Mouse (Mus musculus) heart, adult 2 months (tissue): Measurements from ENCODE around the gene Tex48. TPM values are rescaled to one million over a fixed set of nuclear protein-coding genes. Genes with fewer than 3 reads are reported as not detected.

Experiments used
- DNase-seq, 2 experiments: peaks; one replicate each; pipeline ENCODE4 v3.0.0; 2021
- H3K27ac ChIP-seq: fragments of 200-600 bp; 2 replicates; pipeline ENCODE4 v1.8.1; 2022
- H3K27me3 ChIP-seq: fragments of 200-500 bp; 2 replicates; pipeline ENCODE4 v1.6.1; 2012; ENCODE audit warnings: mild to moderate bottlenecking, low read length, inconsistent platforms, mixed read lengths; ENCODE audit not compliant: control insufficient read depth, insufficient read depth
- H3K36me3 ChIP-seq: fragments of 200-500 bp; 2 replicates; pipeline ENCODE4 v1.6.1; 2012; ENCODE audit warnings: low read length, inconsistent platforms; ENCODE audit not compliant: control insufficient read depth, insufficient read depth
- H3K4me1 ChIP-seq: fragments of 200-500 bp; 2 replicates; pipeline ENCODE4 v1.6.1; 2011; ENCODE audit warnings: low read length; ENCODE audit not compliant: control insufficient read depth, insufficient read depth
- H3K4me3 ChIP-seq: fragments of 200-600 bp; 2 replicates; pipeline ENCODE4 v1.8.1; 2022
- H3K79me2 ChIP-seq: fragments of 200-500 bp; replicated peaks from 2 replicates; pipeline ENCODE4 v1.6.1; 2012; ENCODE audit warnings: mild to moderate bottlenecking, inconsistent platforms, low read length, moderate library complexity, mixed read lengths; ENCODE audit not compliant: control insufficient read depth, insufficient read depth
- H3K9ac ChIP-seq: fragments of 200-500 bp; 2 replicates; pipeline ENCODE4 v1.6.1; 2012; ENCODE audit warnings: low read depth, mild to moderate bottlenecking, control low read depth, inconsistent platforms, low read length, mixed read lengths
- CTCF ChIP-seq: fragments of 200-600 bp; IDR thresholded peaks from 2 replicates; pipeline ENCODE4 v1.8.1; 2022; ENCODE audit warnings: antibody characterized with exemption, mild to moderate bottlenecking, moderate library complexity
- EP300 ChIP-seq: fragments of 200-500 bp; IDR thresholded peaks from 2 replicates; pipeline ENCODE4 v1.6.1; 2011; ENCODE audit warnings: low read depth, low read length, control low read depth; ENCODE audit not compliant: insufficient read depth
- POLR2A ChIP-seq: fragments of 200-500 bp; IDR thresholded peaks from 2 replicates; pipeline ENCODE4 v1.6.1; 2011; ENCODE audit warnings: mild to moderate bottlenecking, low read depth, low read length, control low read depth; ENCODE audit not compliant: insufficient read depth
- whole genome bisulfite sequencing: fragments of 180-500 bp; shearing (Covaris S2); methylation state at CpG from one replicate; pipeline ENCODE4 v1.1.7; 2018; 5-methylcytosine and 5-hydroxymethylcytosine counted together
- intact Hi-C: fragments of 180-260 bp; cut with DNase I; formaldehyde crosslinking; loops from one replicate; pipeline ENCODE4 v1.15.1; 2025
- polyA plus RNA-seq: library from polyadenylated mRNA; depleted of rRNA; stranded (reverse); fragments of >200 nt; gene quantifications from 2 replicates; pipeline ENCODE4 v1.2.3, GENCODE M21; 2012
- total RNA-seq, 2 experiments: library from RNA; stranded (reverse); gene quantifications; 2 replicates each; pipeline ENCODE4 v1.2.3; 2021

Tex48 gene
- total and polyA plus RNA-seq, 3 experiments: not detected

GRCm38 (mm10) chr4:63605545-63605944 is 16.7 kb downstream of the Tex48 start:
- Histone ChIP-seq H3K27me3 (no peaks in the 10 kb centered on the region), H3K79me2 (no peaks in the 10 kb centered on the region), H3K27ac (peak overlapping the region; percentile 75), H3K4me3 (no peak overlapping the region), H3K9ac (no peak overlapping the region), H3K36me3 (no peaks in the 10 kb centered on the region; the same call in 1 of the 2 replicates), H3K4me1 (peaks cover 2% of the 10 kb centered on the region; the same call in 1 of the 2 replicates)
- no peak for TF ChIP-seq POLR2A
- peak; percentile 91 for TF ChIP-seq EP300
- TF ChIP-seq CTCF: no peak
- intact Hi-C loops: loop anchor here (5.0 kb wide), 1 partner anchor 93 kb away; no protein-coding TSS in a partner anchor
- DNase-seq: peak in 1 of 2 experiments; percentile 59
- whole genome bisulfite sequencing: 59% methylated on average over 3 of the region's 3 CpGs

GRCm38 (mm10) chr4:63604945-63605344 is 17.3 kb downstream of the Tex48 start, which contains the start of gene Gm11213:
Gm11213 (minus strand) TSS chr4:63605261.
- no peak for DNase-seq
- intact Hi-C loops: loop anchor here (5.0 kb wide), 1 partner anchor 93 kb away; no protein-coding TSS in a partner anchor
- no peaks in the 10 kb centered on the region for H3K27me3 ChIP-seq
- peak within 1 kb of the TSS; percentile 75 for H3K27ac ChIP-seq
- WGBS: 71% methylated on average over 3 of the region's 3 CpGs
- H3K9ac ChIP-seq: no peak within 1 kb of the TSS
- no peaks in the 10 kb centered on the region; the same call in 1 of the 2 replicates for H3K36me3 ChIP-seq
- no peak for TF ChIP-seq POLR2A
- TF ChIP-seq EP300: no peak
- H3K4me1 ChIP-seq: peaks cover 2% of the 10 kb centered on the region; the same call in 1 of the 2 replicates
- H3K4me3 ChIP-seq: no peak within 1 kb of the TSS
- H3K79me2 ChIP-seq: no peaks in the 10 kb centered on the region

- Histone ChIP-seq H3K4me3 (no peak overlapping the region), H3K4me1 (peaks cover 1% of the 10 kb centered on the region; the same call in 1 of the 2 replicates), H3K79me2 (no peaks in the 10 kb centered on the region), H3K27ac (no peak overlapping the region), H3K36me3 (no peaks in the 10 kb centered on the region; the same call in 1 of the 2 replicates), H3K9ac (no peak overlapping the region), H3K27me3 (no peaks in the 10 kb centered on the region)
- intact Hi-C loops: no loop called here
- TF ChIP-seq POLR2A (no peak), EP300 (no peak), CTCF (no peak)
- no peak for DNase-seq
Measured at GRCm38 (mm10) chr4:63601263-63601662, 21.0 kb downstream of the Tex48 start.

- Histone ChIP-seq H3K4me1 (no peaks in the 10 kb centered on the region; the same call in 1 of the 2 replicates), H3K36me3 (no peaks in the 10 kb centered on the region; the same call in 1 of the 2 replicates), H3K9ac (no peak overlapping the region), H3K4me3 (no peak overlapping the region), H3K79me2 (no peaks in the 10 kb centered on the region), H3K27ac (no peak overlapping the region), H3K27me3 (no peaks in the 10 kb centered on the region)
- TF ChIP-seq EP300: no peak
- TF ChIP-seq CTCF: no peak
- no peak for TF ChIP-seq POLR2A
- intact Hi-C loops: no loop called here
- DNase-seq: no peak
- WGBS: 78% methylated on average over 6 of the region's 6 CpGs
Measured at GRCm38 (mm10) chr4:63600786-63601185, 21.4 kb downstream of the Tex48 start.

GRCm38 (mm10) chr4:63596010-63596409 is 26.2 kb downstream of the Tex48 start:
- Histone ChIP-seq H3K27me3 (no peaks in the 10 kb centered on the region), H3K4me3 (no peak overlapping the region), H3K27ac (no peak overlapping the region), H3K9ac (no peak overlapping the region), H3K4me1 (peaks cover 6% of the 10 kb centered on the region), H3K79me2 (no peaks in the 10 kb centered on the region), H3K36me3 (peaks cover 2% of the 10 kb centered on the region; the same call in 1 of the 2 replicates)
- DNase-seq: no peak
- no peak for TF ChIP-seq CTCF
- TF ChIP-seq POLR2A: no peak
- no peak for TF ChIP-seq EP300
- intact Hi-C loops: loop anchor here (2.0 kb wide), 1 partner anchor 37 kb away; the partner anchor contains the start of gene Tmem268
- 97% methylated on average over 4 of the region's 4 CpGs for WGBS

- Histone ChIP-seq H3K4me3 (no peak overlapping the region), H3K9ac (no peak overlapping the region), H3K79me2 (no peaks in the 10 kb centered on the region), H3K36me3 (peaks cover 2% of the 10 kb centered on the region; the same call in 1 of the 2 replicates), H3K27ac (no peak overlapping the region), H3K4me1 (peaks cover 6% of the 10 kb centered on the region), H3K27me3 (no peaks in the 10 kb centered on the region)
- 35% methylated on average over 10 of the region's 10 CpGs for WGBS
- TF ChIP-seq POLR2A (no peak), EP300 (no peak), CTCF (no peak)
- intact Hi-C loops: no loop called here
- DNase-seq: no peak
Measured at GRCm38 (mm10) chr4:63595259-63595658, 27.0 kb downstream of the Tex48 start.
